In genomic region chr6:16592411-16592810, GRCm38 (mm10) we compare ENCODE assay signal across 31 mouse cellular contexts.
"Had no signal": no experiment of that assay in that cellular context is flagged by ENCODE, and none has a peak within 500 bp of the region (broad histone marks: within the 10 kb centered on the region; RNA-seq: fewer than 3 reads in every experiment).

No protein-coding gene starts in this region.

- H3K4me2 ChIP-seq: limb, embryonic 12.5 days; limb, embryonic 13.5 days; limb, embryonic 15.5 days; liver, embryonic 11.5 days; liver, embryonic 12.5 days; liver, embryonic 13.5 days; liver, embryonic 15.5 days; lung, embryonic 14.5 days; lung, embryonic 15.5 days; midbrain, embryonic 11.5 days; midbrain, embryonic 12.5 days; midbrain, embryonic 13.5 days; midbrain, embryonic 15.5 days; neural tube, embryonic 12.5 days had no signal

- H3K27me3 ChIP-seq: limb, embryonic 12.5 days; limb, embryonic 13.5 days; limb, embryonic 15.5 days; liver, embryonic 12.5 days; liver, embryonic 13.5 days; liver, embryonic 15.5 days; lung, embryonic 15.5 days; megakaryocyte, embryonic 14.5 days; midbrain, embryonic 12.5 days; midbrain, embryonic 13.5 days; midbrain, embryonic 15.5 days; neural tube, embryonic 12.5 days had no signal

- ATAC-seq: liver, embryonic 12.5 days; liver, postnatal 0 days; lung, postnatal 0 days; midbrain, embryonic 13.5 days; midbrain, embryonic 15.5 days; midbrain, embryonic 16.5 days had no signal

- H3K4me3 ChIP-seq: limb, embryonic 12.5 days; limb, embryonic 13.5 days; limb, embryonic 15.5 days; liver, embryonic 12.5 days; liver, embryonic 13.5 days; liver, embryonic 15.5 days; lung, embryonic 15.5 days; megakaryocyte, embryonic 14.5 days; midbrain, embryonic 10.5 days; midbrain, embryonic 12.5 days; midbrain, embryonic 13.5 days; midbrain, embryonic 15.5 days; myocyte; neural tube, embryonic 12.5 days had no signal

- DNase-seq: left cerebral cortex, postnatal 4 days; liver; liver, embryonic 13.5 days; liver, postnatal 0 days; lung, adult 18-20 months; lung, adult 2 months; lung, embryonic 14.5 days; lung, postnatal 10 days; lung, postnatal 14 days; lung, postnatal 36 days; lung, postnatal 4 days; midbrain, embryonic 14.5 days had no signal

- H3K4me1 ChIP-seq: limb, embryonic 12.5 days; limb, embryonic 13.5 days; limb, embryonic 15.5 days; liver, embryonic 12.5 days; liver, embryonic 13.5 days; liver, embryonic 15.5 days; lung, embryonic 15.5 days; megakaryocyte, embryonic 14.5 days; midbrain, embryonic 10.5 days; midbrain, embryonic 12.5 days; midbrain, embryonic 13.5 days; midbrain, embryonic 15.5 days; neural tube, embryonic 12.5 days had no signal

- H3K27ac ChIP-seq: limb, embryonic 12.5 days; limb, embryonic 13.5 days; limb, embryonic 15.5 days; liver, embryonic 12.5 days; liver, embryonic 13.5 days; liver, embryonic 14.5 days; liver, embryonic 15.5 days; lung, embryonic 15.5 days; macrophage; midbrain, embryonic 10.5 days; midbrain, embryonic 12.5 days; midbrain, embryonic 13.5 days; midbrain, embryonic 15.5 days; neural tube, embryonic 12.5 days had no signal

- H3K9ac ChIP-seq: limb, embryonic 12.5 days; limb, embryonic 13.5 days; limb, embryonic 15.5 days; liver, embryonic 12.5 days; liver, embryonic 13.5 days; liver, embryonic 14.5 days; liver, embryonic 15.5 days; liver, postnatal 0 days; lung, embryonic 14.5 days; lung, embryonic 15.5 days; midbrain, embryonic 12.5 days; midbrain, embryonic 13.5 days; midbrain, embryonic 15.5 days; neural tube, embryonic 12.5 days had no signal

- H3K36me3 ChIP-seq: limb, embryonic 12.5 days; limb, embryonic 13.5 days; limb, embryonic 15.5 days; liver, embryonic 12.5 days; liver, embryonic 13.5 days; liver, embryonic 15.5 days; lung, embryonic 15.5 days; midbrain, embryonic 10.5 days; midbrain, embryonic 12.5 days; midbrain, embryonic 13.5 days; midbrain, embryonic 15.5 days; neural tube, embryonic 12.5 days had no signal

- H3K9me3 ChIP-seq: limb, embryonic 12.5 days; limb, embryonic 13.5 days; limb, embryonic 15.5 days; liver, embryonic 12.5 days; liver, embryonic 13.5 days; liver, embryonic 15.5 days; lung, embryonic 15.5 days; midbrain, embryonic 10.5 days; midbrain, embryonic 12.5 days; midbrain, embryonic 13.5 days; midbrain, embryonic 15.5 days; neural tube, embryonic 12.5 days had no signal
